Mouse (Mus musculus): ENCODE results near the gene Sox15. TPM values are rescaled to one million over a fixed set of nuclear protein-coding genes. Genes with fewer than 3 reads are reported as not detected.
A peak's percentile ranks its signal among the peaks of the same experiment; 100 is the strongest.
"Not testable (repeated sequence)": the region's sequence is repeated elsewhere in the genome, so short reads cannot be mapped to it uniquely, and the experiment has no call there.

Gene Sox15
- total and polyA plus RNA-seq, 2 experiments from 2014 or later, result not detected

- no peaks in the 10 kb centered on the region for H3K4me1 ChIP-seq (ENCODE audit: insufficient read depth)
- no peak overlapping the region for H3K4me2 ChIP-seq (ENCODE audit: low read depth)
- H3K36me3 ChIP-seq (ENCODE audit: insufficient read depth), result no peaks in the 10 kb centered on the region
- H3K4me3 ChIP-seq (ENCODE audit: low read depth, low read length), result no peak overlapping the region
- H3K27me3 ChIP-seq (ENCODE audit: insufficient read depth, low read length), result no peaks in the 10 kb centered on the region
- DNase-seq (peak; percentile 79), ATAC-seq (peak; percentile 60)
- no peaks in the 10 kb centered on the region for H3K9me3 ChIP-seq (ENCODE audit: low read length)
- no peak overlapping the region for H3K9ac ChIP-seq
- H3K27ac ChIP-seq (ENCODE audit: low read depth, low read length), result peak overlapping the region; percentile 21; the same call in 1 of the 2 replicates
- peak; percentile 78 for TF ChIP-seq CTCF (IDR thresholded peaks at IDR 0.05; ENCODE audit: low read depth)
- WGBS, result 10% methylated on average over 17 of the region's 19 CpGs
Observed at GRCm38 (mm10) chr11:69613553-69614256, 41.4 kb upstream of the Sox15 start.

DNA sequence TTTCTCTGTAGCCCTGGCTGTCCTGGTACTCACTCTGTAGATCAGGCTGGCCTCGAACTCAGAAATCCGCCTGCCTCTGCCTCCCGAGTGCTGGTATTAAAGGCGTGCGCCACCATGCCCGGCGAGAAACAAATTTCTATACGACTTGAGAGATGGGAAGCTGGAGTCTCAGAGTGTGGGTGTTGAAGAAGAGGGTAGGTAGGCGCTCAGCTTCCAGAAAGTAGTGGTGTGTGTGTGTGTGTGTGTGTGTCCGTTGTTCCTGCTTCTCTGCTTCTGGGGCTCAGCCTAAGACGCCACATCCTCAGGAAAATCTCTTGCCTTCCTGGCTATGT lies 40.9 kb upstream of the Sox15 start:
- not testable (repeated sequence) for H3K9ac ChIP-seq; H3K9me3 ChIP-seq (ENCODE audit: low read length); H3K27ac ChIP-seq (ENCODE audit: low read depth, low read length); H3K27me3 ChIP-seq (ENCODE audit: insufficient read depth, low read length); H3K36me3 ChIP-seq (ENCODE audit: insufficient read depth); H3K4me1 ChIP-seq (ENCODE audit: insufficient read depth); ATAC-seq; DNase-seq; H3K4me2 ChIP-seq (ENCODE audit: low read depth); H3K4me3 ChIP-seq (ENCODE audit: low read depth, low read length)
- 47% methylated on average over 11 of the region's 11 CpGs for WGBS

DNA sequence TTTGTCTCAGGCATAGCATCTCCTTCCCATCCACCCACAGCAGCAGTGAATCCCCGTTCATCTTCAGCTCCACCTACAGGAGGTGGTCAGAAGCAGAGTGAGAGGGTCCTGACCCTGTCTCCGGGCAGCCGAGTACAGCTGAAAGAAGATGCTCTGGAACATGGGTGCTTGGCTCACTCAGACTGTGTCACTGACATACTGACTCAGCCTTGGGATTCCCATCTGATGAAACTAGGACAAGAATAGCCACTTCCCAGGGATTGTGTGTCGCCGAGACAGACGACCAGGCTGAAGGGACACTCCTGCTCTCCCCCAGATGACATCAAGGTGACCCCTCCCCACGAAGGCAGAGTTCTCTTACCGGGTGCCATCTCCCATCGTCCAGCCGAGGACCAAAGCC lies 38.3 kb upstream of the Sox15 start:
- TF ChIP-seq CTCF (IDR thresholded peaks at IDR 0.05; ENCODE audit: low read depth), result no peak

DNA sequence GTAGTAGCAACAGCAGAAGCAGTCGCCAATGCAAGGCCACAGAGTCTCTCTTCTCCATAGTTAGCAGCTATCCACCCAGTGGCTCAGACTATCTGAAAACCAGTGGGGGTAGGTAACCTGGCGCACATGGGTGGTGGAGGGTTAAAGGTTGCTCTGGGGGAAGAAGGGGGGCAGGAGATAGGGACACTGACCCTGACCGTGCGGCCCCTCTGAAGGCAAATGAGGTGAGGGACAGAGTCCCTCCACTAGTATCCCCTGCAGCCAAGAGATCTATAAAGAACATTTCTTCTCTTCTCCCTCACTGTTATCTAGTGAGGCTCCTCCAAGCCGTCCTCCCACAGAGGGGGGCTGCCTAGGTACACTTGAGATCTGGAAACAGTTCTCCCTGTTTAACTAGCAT lies 37.3 kb upstream of the Sox15 start, which contains the start of gene Shbg:
Shbg (minus strand) TSS at position 101 of the 400 bp plus-strand sequence.
- H3K36me3 ChIP-seq (ENCODE audit: insufficient read depth), result no peaks in the 10 kb centered on the region
- H3K4me1 ChIP-seq (ENCODE audit: insufficient read depth), result peaks cover 3% of the 10 kb centered on the region
- no peak for ATAC-seq
- no peaks in the 10 kb centered on the region for H3K9me3 ChIP-seq (ENCODE audit: low read length)
- H3K27ac ChIP-seq (ENCODE audit: low read depth, low read length), result no peak within 1 kb of the TSS
- H3K9ac ChIP-seq, result no peak within 1 kb of the TSS
- no peak for TF ChIP-seq CTCF (IDR thresholded peaks at IDR 0.05; ENCODE audit: low read depth)
- H3K4me2 ChIP-seq (ENCODE audit: low read depth), result no peak within 1 kb of the TSS
- 80% methylated on average over 5 of the region's 5 CpGs for WGBS
- H3K27me3 ChIP-seq (ENCODE audit: insufficient read depth, low read length), result no peaks in the 10 kb centered on the region
- no peak for DNase-seq
- H3K4me3 ChIP-seq (ENCODE audit: low read depth, low read length), result no peak within 1 kb of the TSS

More for the DNA sequence above, 38.3 kb upstream of the Sox15 start:
- no peaks in the 10 kb centered on the region for H3K36me3 ChIP-seq (ENCODE audit: insufficient read depth)
- no peaks in the 10 kb centered on the region for H3K4me1 ChIP-seq (ENCODE audit: insufficient read depth)
- DNase-seq, result no peak
- WGBS, result 50% methylated on average over 10 of the region's 10 CpGs
- H3K4me3 ChIP-seq (ENCODE audit: low read depth, low read length), result no peak overlapping the region
- no peak overlapping the region for H3K27ac ChIP-seq (ENCODE audit: low read depth, low read length)
- H3K9me3 ChIP-seq (ENCODE audit: low read length), result no peaks in the 10 kb centered on the region
- H3K9ac ChIP-seq, result no peak overlapping the region
- H3K4me2 ChIP-seq (ENCODE audit: low read depth), result no peak overlapping the region
- no peaks in the 10 kb centered on the region for H3K27me3 ChIP-seq (ENCODE audit: insufficient read depth, low read length)
- ATAC-seq, result no peak

GRCm38 (mm10) chr11:69620394-69621081 lies 34.6 kb upstream of the Sox15 start:
- DNase-seq (no peak), ATAC-seq (no peak)
- peaks cover 9% of the 10 kb centered on the region for H3K4me1 ChIP-seq (ENCODE audit: insufficient read depth)
- H3K36me3 ChIP-seq (ENCODE audit: insufficient read depth), result no peaks in the 10 kb centered on the region
- TF ChIP-seq CTCF (IDR thresholded peaks at IDR 0.05; ENCODE audit: low read depth), result no peak
- 89% methylated on average over 7 of the region's 7 CpGs for WGBS
- H3K4me2 ChIP-seq (ENCODE audit: low read depth), result no peak overlapping the region
- no peaks in the 10 kb centered on the region for H3K27me3 ChIP-seq (ENCODE audit: insufficient read depth, low read length)
- H3K4me3 ChIP-seq (ENCODE audit: low read depth, low read length), result no peak overlapping the region
- no peaks in the 10 kb centered on the region for H3K9me3 ChIP-seq (ENCODE audit: low read length)
- H3K9ac ChIP-seq, result no peak overlapping the region
- H3K27ac ChIP-seq (ENCODE audit: low read depth, low read length), result no peak overlapping the region

GRCm38 (mm10) chr11:69621571-69622268 lies 33.4 kb upstream of the Sox15 start, which contains the start of gene Sat2:
Gene Sat2, plus strand, starts transcription at chr11:69622024.
- H3K9me3 ChIP-seq (ENCODE audit: low read length), result no peaks in the 10 kb centered on the region
- H3K4me2 ChIP-seq (ENCODE audit: low read depth), result peak within 1 kb of the TSS; percentile 63
- H3K9ac ChIP-seq, result peak within 1 kb of the TSS; percentile 69
- TF ChIP-seq CTCF (IDR thresholded peaks at IDR 0.05; ENCODE audit: low read depth), result no peak
- H3K4me1 ChIP-seq (ENCODE audit: insufficient read depth), result peaks cover 9% of the 10 kb centered on the region
- H3K4me3 ChIP-seq (ENCODE audit: low read depth, low read length), result peak within 1 kb of the TSS; percentile 50
- 1% methylated on average over 20 of the region's 20 CpGs for WGBS
- no peaks in the 10 kb centered on the region for H3K27me3 ChIP-seq (ENCODE audit: insufficient read depth, low read length)
- ATAC-seq, result peak; percentile 93
- H3K27ac ChIP-seq (ENCODE audit: low read depth, low read length), result peak within 1 kb of the TSS; percentile 86
- H3K36me3 ChIP-seq (ENCODE audit: insufficient read depth), result no peaks in the 10 kb centered on the region
- peak; percentile 85 for DNase-seq

DNA sequence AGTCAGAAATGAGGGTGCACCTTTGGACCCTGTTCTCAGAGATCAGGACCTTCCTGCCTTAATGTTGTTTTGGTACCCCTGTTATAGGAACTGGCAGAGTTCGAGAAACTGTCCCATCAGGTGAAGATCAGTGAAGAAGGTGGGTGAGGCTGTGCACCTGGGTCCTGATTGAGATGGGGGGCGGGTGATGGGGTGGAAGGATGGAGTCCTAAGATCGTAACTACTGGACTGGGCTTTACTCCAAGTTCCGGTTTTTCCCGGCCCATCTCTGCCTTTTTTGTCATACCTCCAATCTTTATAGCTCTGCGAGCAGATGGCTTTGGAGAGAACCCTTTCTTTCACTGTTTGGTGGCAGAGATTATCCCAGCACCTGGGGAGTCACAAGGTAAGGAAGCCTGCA lies 32.7 kb upstream of the Sox15 start:
- H3K4me2 ChIP-seq (ENCODE audit: low read depth), result peak overlapping the region; percentile 63
- peak overlapping the region; percentile 50 for H3K4me3 ChIP-seq (ENCODE audit: low read depth, low read length)
- no peak for ATAC-seq
- no peaks in the 10 kb centered on the region for H3K9me3 ChIP-seq (ENCODE audit: low read length)
- H3K36me3 ChIP-seq (ENCODE audit: insufficient read depth), result no peaks in the 10 kb centered on the region
- peaks cover 9% of the 10 kb centered on the region for H3K4me1 ChIP-seq (ENCODE audit: insufficient read depth)
- no peak for TF ChIP-seq CTCF (IDR thresholded peaks at IDR 0.05; ENCODE audit: low read depth)
- H3K27me3 ChIP-seq (ENCODE audit: insufficient read depth, low read length), result no peaks in the 10 kb centered on the region
- H3K9ac ChIP-seq, result peak overlapping the region; percentile 69
- peak; percentile 38 for DNase-seq
- H3K27ac ChIP-seq (ENCODE audit: low read depth, low read length), result peak overlapping the region; percentile 86
- 25% methylated on average over 6 of the region's 6 CpGs for WGBS

Measured in forebrain, postnatal 0 days (tissue).